Mouse (Mus musculus) G1E (cell line): ENCODE data around the gene Canx. TPM values are rescaled to one million over a fixed set of nuclear protein-coding genes. Genes with fewer than 3 reads are reported as not detected.
A peak's percentile ranks its signal among the peaks of the same experiment; 100 is the strongest.

Experiments
- ATAC-seq: 2 replicates; pipeline ENCODE4 v1.8.0; 2016; ENCODE audit warnings: mild to moderate bottlenecking; ENCODE audit not compliant: insufficient number of reproducible peaks, poor library complexity, low FRiP score, severe bottlenecking; ENCODE audit errors: extremely low read depth
- DNase-seq: peaks from one replicate; pipeline ENCODE4 v3.0.0; 2012; ENCODE audit warnings: low spot score
- H3K27me3 ChIP-seq: 2 replicates; pipeline ENCODE4 v1.6.1; 2012; ENCODE audit warnings: mild to moderate bottlenecking, low read length, inconsistent platforms; ENCODE audit not compliant: insufficient read depth
- H3K36me3 ChIP-seq: replicated peaks from 2 replicates; pipeline ENCODE3; 2012; ENCODE audit warnings: mild to moderate bottlenecking, inconsistent platforms
- H3K4me1 ChIP-seq: 2 replicates; pipeline ENCODE4 v1.6.1; 2012; ENCODE audit warnings: low read depth, low read length, inconsistent platforms, mixed read lengths; ENCODE audit not compliant: insufficient read depth
- H3K4me3 ChIP-seq: 2 replicates; pipeline ENCODE4 v1.5.1; 2012; ENCODE audit warnings: low read depth, mild to moderate bottlenecking, inconsistent platforms, low read length, moderate library complexity, mixed read lengths
- H3K9me3 ChIP-seq: replicated peaks from 2 replicates; pipeline ENCODE4 v1.6.1; 2012; ENCODE audit warnings: inconsistent platforms
- CTCF ChIP-seq: IDR thresholded peaks from 2 replicates; pipeline ENCODE4 v1.5.1; 2012; ENCODE audit warnings: low read depth, low read length, inconsistent platforms, mixed read lengths
- GATA1 ChIP-seq: IDR thresholded peaks from 2 replicates; pipeline ENCODE4 v1.6.1; 2012; ENCODE audit warnings: borderline replicate concordance, low read length, inconsistent platforms, mixed read lengths
- GATA2 ChIP-seq: IDR thresholded peaks from 2 replicates; pipeline ENCODE4 v1.6.1; 2012; ENCODE audit warnings: low read depth, low read length, inconsistent platforms, borderline replicate concordance
- POLR2AphosphoS5 ChIP-seq: IDR thresholded peaks from 2 replicates; pipeline ENCODE4 v1.6.1; 2012; ENCODE audit warnings: low read depth, low read length, inconsistent platforms; ENCODE audit not compliant: insufficient replicate concordance
- TAL1 ChIP-seq: conservative IDR thresholded peaks from 2 replicates; pipeline ENCODE4 v1.6.1; 2012; ENCODE audit warnings: low read depth, low read length, inconsistent platforms, mixed read lengths
- polyA plus RNA-seq: library from polyadenylated mRNA; stranded (reverse); fragments of >175 nt; gene quantifications from 2 replicates; pipeline ENCODE4 v1.2.3, GENCODE M21; 2012
- total RNA-seq, 2 experiments: library from RNA; stranded (forward) in 1 of 2; stranded (reverse) in 1 of 2; fragments of 200-1000 nt in 1 of 2; fragments of >200 nt in 1 of 2; fragmentation: Nextera tagmentation in 1 of 2; gene quantifications; 2 replicates each; pipeline ENCODE4 v1.2.3; 2014 to 2017

Gene Canx
- total and polyA plus RNA-seq, 3 experiments: 61.0 to 558 (median 369) TPM

GRCm38 (mm10) chr11:50269163-50269562 is 56.3 kb downstream of the Canx start:
- Histone ChIP-seq H3K4me3 (no peak overlapping the region), H3K27me3 (no peaks in the 10 kb centered on the region), H3K36me3 (peaks cover 90% of the 10 kb centered on the region), H3K4me1 (peaks cover 18% of the 10 kb centered on the region), H3K9me3 (no peaks in the 10 kb centered on the region)
- ATAC-seq (no peak), DNase-seq (no peak)
- 0 out of 2 replicates have a peak, but pooled peaks have one; percentile 24 for TF ChIP-seq CTCF
- no peak for TF ChIP-seq GATA1
- TF ChIP-seq GATA2: no peak

GRCm38 (mm10) chr11:50266997-50267396 is 58.5 kb downstream of the Canx start:
- no peaks in the 10 kb centered on the region for H3K27me3 ChIP-seq
- peaks cover 25% of the 10 kb centered on the region for H3K4me1 ChIP-seq
- DNase-seq (no peak), ATAC-seq (no peak)
- H3K4me3 ChIP-seq: no peak overlapping the region
- H3K9me3 ChIP-seq: no peaks in the 10 kb centered on the region
- peaks cover 93% of the 10 kb centered on the region for H3K36me3 ChIP-seq
- TF ChIP-seq GATA1 (no peak), GATA2 (no peak), POLR2AphosphoS5 (no peak), CTCF (no peak), TAL1 (no peak)

DNA sequence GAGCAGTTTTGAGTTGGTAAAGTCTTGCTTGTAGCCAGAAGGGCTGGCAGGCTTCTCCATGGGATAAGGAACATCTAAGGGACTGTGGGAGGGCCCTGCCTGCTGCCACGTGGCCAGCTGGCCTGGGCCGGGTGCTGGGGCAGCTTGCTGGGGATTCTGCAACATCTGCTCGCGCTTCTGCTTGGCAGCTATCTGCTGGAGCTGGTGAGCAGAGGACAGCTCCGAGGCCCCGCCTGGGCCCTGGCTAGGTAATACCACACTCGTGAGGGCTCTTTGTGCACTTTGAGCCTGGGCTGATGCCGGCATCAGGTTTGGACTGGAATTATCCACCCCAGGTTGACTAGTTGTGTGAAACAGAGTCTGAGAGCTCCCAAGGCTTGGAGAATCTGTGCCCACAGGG is 59.5 kb downstream of the Canx start:
- no peak overlapping the region for H3K4me3 ChIP-seq
- ATAC-seq (no peak), DNase-seq (no peak)
- H3K4me1 ChIP-seq: peaks cover 22% of the 10 kb centered on the region
- no peaks in the 10 kb centered on the region for H3K9me3 ChIP-seq
- peaks cover 93% of the 10 kb centered on the region for H3K36me3 ChIP-seq
- TF ChIP-seq CTCF: no peak
- TF ChIP-seq TAL1: no peak
- TF ChIP-seq GATA1: no peak
- TF ChIP-seq POLR2AphosphoS5: no peak
- no peak for TF ChIP-seq GATA2
- H3K27me3 ChIP-seq: no peaks in the 10 kb centered on the region

DNA sequence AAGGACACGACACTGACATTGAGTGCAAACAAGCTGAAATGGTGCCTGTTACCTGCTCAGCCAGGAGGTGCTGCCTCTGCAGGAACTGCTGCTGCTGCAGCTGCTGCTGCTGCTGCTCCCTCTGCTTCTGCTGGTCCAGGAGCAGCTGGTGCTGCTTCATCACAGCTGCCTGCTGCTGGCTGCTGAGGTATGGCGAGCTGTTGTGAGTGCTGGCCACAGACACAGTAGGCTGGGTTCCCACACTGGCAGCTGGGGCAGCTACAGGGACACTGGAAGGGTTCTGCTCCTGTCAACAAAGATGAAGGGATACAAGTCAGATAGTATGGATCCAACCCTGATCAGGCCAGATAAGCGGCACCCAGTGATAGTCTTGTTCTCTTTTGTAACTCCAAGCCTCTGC is 62.3 kb downstream of the Canx start:
- no peaks in the 10 kb centered on the region for H3K27me3 ChIP-seq
- peaks cover 26% of the 10 kb centered on the region for H3K4me1 ChIP-seq
- no peak for TF ChIP-seq GATA2
- TF ChIP-seq POLR2AphosphoS5: peak; percentile 42; the same call in 1 of the 2 replicates
- TF ChIP-seq TAL1: no peak
- ATAC-seq (no peak), DNase-seq (no peak)
- H3K4me3 ChIP-seq: peak overlapping the region; percentile 28; the same call in 1 of the 2 replicates
- no peaks in the 10 kb centered on the region for H3K9me3 ChIP-seq
- peaks cover 96% of the 10 kb centered on the region for H3K36me3 ChIP-seq

DNA sequence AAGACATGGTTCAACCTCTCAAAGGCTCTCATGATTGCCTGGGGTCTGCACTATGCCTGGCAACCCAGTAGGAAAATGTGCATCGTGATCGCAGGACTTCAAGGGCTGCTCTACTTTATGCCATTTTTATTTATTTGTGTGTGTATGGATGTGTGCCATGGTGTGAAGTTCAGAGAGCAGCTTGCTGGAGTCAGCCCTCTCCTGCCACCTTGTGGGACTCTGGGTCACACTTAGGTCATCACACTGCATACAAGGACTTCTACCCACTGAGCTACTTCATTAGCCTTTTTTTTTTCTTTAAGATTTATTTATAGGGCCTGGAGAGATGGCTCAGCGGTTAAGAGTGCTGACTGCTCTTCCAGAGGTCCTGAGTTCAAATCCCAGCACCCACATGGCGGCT is 63.5 kb downstream of the Canx start:
- DNase-seq (no peak), ATAC-seq (no peak)
- Histone ChIP-seq H3K27me3 (no peaks in the 10 kb centered on the region), H3K9me3 (no peaks in the 10 kb centered on the region), H3K4me3 (no peak overlapping the region), H3K36me3 (peaks cover 96% of the 10 kb centered on the region), H3K4me1 (peaks cover 24% of the 10 kb centered on the region)
- TF ChIP-seq TAL1 (no peak), POLR2AphosphoS5 (no peak), CTCF (no peak), GATA2 (no peak), GATA1 (no peak)

DNA sequence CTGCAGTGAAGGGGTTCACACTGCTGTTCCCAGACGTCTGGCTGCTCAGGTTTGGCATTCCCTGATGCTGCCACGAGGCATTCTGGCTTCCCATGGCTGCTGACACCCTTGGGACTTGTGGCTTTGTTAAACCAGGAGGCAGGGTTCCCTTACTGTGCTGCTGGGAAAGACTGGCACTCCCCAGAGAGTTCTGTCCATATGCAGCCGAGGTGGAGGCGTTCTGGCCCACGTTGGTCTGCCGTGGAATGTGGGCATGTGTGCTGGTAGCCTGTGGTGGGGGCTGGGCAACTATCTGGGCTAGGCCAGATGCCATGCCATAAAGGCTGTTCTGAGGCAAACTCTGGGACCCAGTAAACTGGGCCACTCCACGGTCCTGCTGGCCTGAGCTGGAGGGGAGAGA is 67.2 kb downstream of the Canx start:
- Histone ChIP-seq H3K9me3 (no peaks in the 10 kb centered on the region), H3K36me3 (peaks cover 89% of the 10 kb centered on the region), H3K4me1 (peaks cover 29% of the 10 kb centered on the region), H3K4me3 (no peak overlapping the region), H3K27me3 (no peaks in the 10 kb centered on the region)
- no peak for ATAC-seq
- no peak for DNase-seq
- TF ChIP-seq TAL1 (no peak), GATA2 (no peak), POLR2AphosphoS5 (no peak), CTCF (no peak), GATA1 (no peak)

- Histone ChIP-seq H3K4me1 (peaks cover 32% of the 10 kb centered on the region), H3K4me3 (no peak overlapping the region), H3K9me3 (no peaks in the 10 kb centered on the region), H3K27me3 (no peaks in the 10 kb centered on the region), H3K36me3 (peaks cover 74% of the 10 kb centered on the region)
- DNase-seq: no peak
- no peak for ATAC-seq
- no peak for TF ChIP-seq CTCF
- TF ChIP-seq POLR2AphosphoS5: no peak
- no peak for TF ChIP-seq GATA2
- no peak for TF ChIP-seq GATA1
- no peak for TF ChIP-seq TAL1
These were observed 68.9 kb downstream of the Canx start for GRCm38 (mm10) chr11:50256615-50257014.
